Mouse (Mus musculus): Measurements from ENCODE around the gene Slc36a2. TPM values are rescaled to one million over a fixed set of nuclear protein-coding genes. Genes with fewer than 3 reads are reported as not detected.

The Slc36a2 gene
- polyA plus RNA-seq, 1 experiment from 2014 or later = 3.5 TPM

GRCm38 (mm10) chr11:55151608-55152007 is 33.3 kb downstream of the Slc36a2 start, which contains the start of gene Slc36a3:
TSS of gene Slc36a3 (minus strand) at chr11:55151708.
- Histone ChIP-seq H3K27ac (ENCODE audit: low read depth, low read length) (no peak within 1 kb of the TSS), H3K9ac (ENCODE audit: low read depth, low read length) (no peak within 1 kb of the TSS), H3K4me2 (no peak within 1 kb of the TSS), H3K4me1 (ENCODE audit: control insufficient read depth, insufficient read depth, low read length) (no peaks in the 10 kb centered on the region), H3K36me3 (ENCODE audit: control insufficient read depth, insufficient read depth, low read length) (no peaks in the 10 kb centered on the region), H3K27me3 (ENCODE audit: control insufficient read depth, insufficient read depth, low read length) (no peaks in the 10 kb centered on the region), H3K4me3 (ENCODE audit: low read depth, low read length) (no peak within 1 kb of the TSS), H3K9me3 (replicated peaks; ENCODE audit: control insufficient read depth, low read length) (no peaks in the 10 kb centered on the region)
- WGBS (ENCODE audit: insufficient replicate concordance) = 70% methylated on average over 3 of the region's 3 CpGs
- no peak for ATAC-seq (replicated peaks; ENCODE audit: insufficient number of reproducible peaks, low FRiP score, low TSS enrichment)

- Histone ChIP-seq H3K27me3 (ENCODE audit: control insufficient read depth, insufficient read depth, low read length) (no peaks in the 10 kb centered on the region), H3K36me3 (ENCODE audit: control insufficient read depth, insufficient read depth, low read length) (no peaks in the 10 kb centered on the region), H3K4me2 (no peak overlapping the region), H3K9ac (ENCODE audit: low read depth, low read length) (no peak overlapping the region), H3K4me3 (ENCODE audit: low read depth, low read length) (no peak overlapping the region), H3K4me1 (ENCODE audit: control insufficient read depth, insufficient read depth, low read length) (no peaks in the 10 kb centered on the region), H3K9me3 (replicated peaks; ENCODE audit: control insufficient read depth, low read length) (no peaks in the 10 kb centered on the region), H3K27ac (ENCODE audit: low read depth, low read length) (no peak overlapping the region)
- 76% methylated on average over 4 of the region's 4 CpGs for WGBS (ENCODE audit: insufficient replicate concordance)
- no peak for ATAC-seq (replicated peaks; ENCODE audit: insufficient number of reproducible peaks, low FRiP score, low TSS enrichment)
Measured at GRCm38 (mm10) chr11:55148461-55148860, 36.4 kb downstream of the Slc36a2 start.

- Histone ChIP-seq H3K36me3 (ENCODE audit: control insufficient read depth, insufficient read depth, low read length) (no peaks in the 10 kb centered on the region), H3K9ac (ENCODE audit: low read depth, low read length) (no peak overlapping the region), H3K4me3 (ENCODE audit: low read depth, low read length) (no peak overlapping the region), H3K27ac (ENCODE audit: low read depth, low read length) (no peak overlapping the region; the same call in 1 of the 2 replicates), H3K27me3 (ENCODE audit: control insufficient read depth, insufficient read depth, low read length) (no peaks in the 10 kb centered on the region), H3K4me1 (ENCODE audit: control insufficient read depth, insufficient read depth, low read length) (no peaks in the 10 kb centered on the region), H3K4me2 (no peak overlapping the region), H3K9me3 (replicated peaks; ENCODE audit: control insufficient read depth, low read length) (no peaks in the 10 kb centered on the region)
- ATAC-seq (replicated peaks; ENCODE audit: insufficient number of reproducible peaks, low FRiP score, low TSS enrichment) = no peak
- WGBS (ENCODE audit: insufficient replicate concordance) = 60% methylated on average over 6 of the region's 6 CpGs
Measured at GRCm38 (mm10) chr11:55147423-55147822, 37.5 kb downstream of the Slc36a2 start.

- no peak for ATAC-seq (replicated peaks; ENCODE audit: insufficient number of reproducible peaks, low FRiP score, low TSS enrichment)
- no peaks in the 10 kb centered on the region for H3K4me1 ChIP-seq (ENCODE audit: control insufficient read depth, insufficient read depth, low read length)
- no peaks in the 10 kb centered on the region for H3K36me3 ChIP-seq (ENCODE audit: control insufficient read depth, insufficient read depth, low read length)
- H3K9me3 ChIP-seq (replicated peaks; ENCODE audit: control insufficient read depth, low read length) = no peaks in the 10 kb centered on the region
- H3K4me3 ChIP-seq (ENCODE audit: low read depth, low read length) = no peak overlapping the region
- H3K4me2 ChIP-seq = no peak overlapping the region
- H3K27me3 ChIP-seq (ENCODE audit: control insufficient read depth, insufficient read depth, low read length) = no peaks in the 10 kb centered on the region
- H3K27ac ChIP-seq (ENCODE audit: low read depth, low read length) = no peak overlapping the region
- no peak overlapping the region for H3K9ac ChIP-seq (ENCODE audit: low read depth, low read length)
- WGBS (ENCODE audit: insufficient replicate concordance) = 61% methylated on average over 1 of the region's 1 CpGs
Measured at GRCm38 (mm10) chr11:55146855-55147254, 38.0 kb downstream of the Slc36a2 start.

- Histone ChIP-seq H3K27ac (ENCODE audit: low read depth, low read length) (no peak overlapping the region), H3K4me2 (no peak overlapping the region), H3K4me1 (ENCODE audit: control insufficient read depth, insufficient read depth, low read length) (no peaks in the 10 kb centered on the region), H3K9me3 (replicated peaks; ENCODE audit: control insufficient read depth, low read length) (no peaks in the 10 kb centered on the region), H3K36me3 (ENCODE audit: control insufficient read depth, insufficient read depth, low read length) (no peaks in the 10 kb centered on the region), H3K9ac (ENCODE audit: low read depth, low read length) (no peak overlapping the region), H3K27me3 (ENCODE audit: control insufficient read depth, insufficient read depth, low read length) (no peaks in the 10 kb centered on the region), H3K4me3 (ENCODE audit: low read depth, low read length) (no peak overlapping the region)
- no peak for ATAC-seq (replicated peaks; ENCODE audit: insufficient number of reproducible peaks, low FRiP score, low TSS enrichment)
- 80% methylated on average over 5 of the region's 5 CpGs for WGBS (ENCODE audit: insufficient replicate concordance)
Measured at GRCm38 (mm10) chr11:55144011-55144410, 40.9 kb downstream of the Slc36a2 start.

GRCm38 (mm10) chr11:55141502-55141901 is 43.4 kb downstream of the Slc36a2 start:
- H3K4me1 ChIP-seq (ENCODE audit: control insufficient read depth, insufficient read depth, low read length) = no peaks in the 10 kb centered on the region
- H3K4me2 ChIP-seq = no peak overlapping the region
- H3K9me3 ChIP-seq (replicated peaks; ENCODE audit: control insufficient read depth, low read length) = no peaks in the 10 kb centered on the region
- H3K9ac ChIP-seq (ENCODE audit: low read depth, low read length) = no peak overlapping the region
- no peaks in the 10 kb centered on the region for H3K27me3 ChIP-seq (ENCODE audit: control insufficient read depth, insufficient read depth, low read length)
- H3K27ac ChIP-seq (ENCODE audit: low read depth, low read length) = no peak overlapping the region
- H3K4me3 ChIP-seq (ENCODE audit: low read depth, low read length) = no peak overlapping the region
- WGBS (ENCODE audit: insufficient replicate concordance) = 72% methylated on average over 4 of the region's 4 CpGs
- no peak for ATAC-seq (replicated peaks; ENCODE audit: insufficient number of reproducible peaks, low FRiP score, low TSS enrichment)
- H3K36me3 ChIP-seq (ENCODE audit: control insufficient read depth, insufficient read depth, low read length) = no peaks in the 10 kb centered on the region

GRCm38 (mm10) chr11:55137646-55138045 is 47.2 kb downstream of the Slc36a2 start:
- Histone ChIP-seq H3K4me1 (ENCODE audit: control insufficient read depth, insufficient read depth, low read length) (no peaks in the 10 kb centered on the region), H3K4me2 (no peak overlapping the region), H3K27ac (ENCODE audit: low read depth, low read length) (no peak overlapping the region), H3K27me3 (ENCODE audit: control insufficient read depth, insufficient read depth, low read length) (no peaks in the 10 kb centered on the region), H3K4me3 (ENCODE audit: low read depth, low read length) (no peak overlapping the region), H3K36me3 (ENCODE audit: control insufficient read depth, insufficient read depth, low read length) (no peaks in the 10 kb centered on the region), H3K9ac (ENCODE audit: low read depth, low read length) (no peak overlapping the region), H3K9me3 (replicated peaks; ENCODE audit: control insufficient read depth, low read length) (no peaks in the 10 kb centered on the region)
- no peak for ATAC-seq (replicated peaks; ENCODE audit: insufficient number of reproducible peaks, low FRiP score, low TSS enrichment)

GRCm38 (mm10) chr11:55136770-55137547 is 47.9 kb downstream of the Slc36a2 start:
- Histone ChIP-seq H3K9me3 (replicated peaks; ENCODE audit: control insufficient read depth, low read length) (no peaks in the 10 kb centered on the region), H3K4me2 (no peak overlapping the region), H3K4me1 (ENCODE audit: control insufficient read depth, insufficient read depth, low read length) (no peaks in the 10 kb centered on the region), H3K27me3 (ENCODE audit: control insufficient read depth, insufficient read depth, low read length) (no peaks in the 10 kb centered on the region), H3K9ac (ENCODE audit: low read depth, low read length) (no peak overlapping the region), H3K36me3 (ENCODE audit: control insufficient read depth, insufficient read depth, low read length) (no peaks in the 10 kb centered on the region), H3K27ac (ENCODE audit: low read depth, low read length) (no peak overlapping the region), H3K4me3 (ENCODE audit: low read depth, low read length) (no peak overlapping the region)
- no peak for ATAC-seq (replicated peaks; ENCODE audit: insufficient number of reproducible peaks, low FRiP score, low TSS enrichment)
- 74% methylated on average over 15 of the region's 15 CpGs for WGBS (ENCODE audit: insufficient replicate concordance)

- Histone ChIP-seq H3K4me3 (ENCODE audit: low read depth, low read length) (no peak overlapping the region), H3K27me3 (ENCODE audit: control insufficient read depth, insufficient read depth, low read length) (no peaks in the 10 kb centered on the region), H3K9me3 (replicated peaks; ENCODE audit: control insufficient read depth, low read length) (no peaks in the 10 kb centered on the region), H3K27ac (ENCODE audit: low read depth, low read length) (no peak overlapping the region), H3K4me2 (no peak overlapping the region), H3K9ac (ENCODE audit: low read depth, low read length) (no peak overlapping the region), H3K36me3 (ENCODE audit: control insufficient read depth, insufficient read depth, low read length) (no peaks in the 10 kb centered on the region), H3K4me1 (ENCODE audit: control insufficient read depth, insufficient read depth, low read length) (no peaks in the 10 kb centered on the region)
- no peak for ATAC-seq (replicated peaks; ENCODE audit: insufficient number of reproducible peaks, low FRiP score, low TSS enrichment)
- WGBS (ENCODE audit: insufficient replicate concordance) = 83% methylated on average over 5 of the region's 5 CpGs
Measured at GRCm38 (mm10) chr11:55134871-55135270, 50.0 kb downstream of the Slc36a2 start.

Measured in heart, embryonic 11.5 days (tissue).